Mouse (Mus musculus): Measurements from ENCODE around the gene Cdc14a. TPM values are rescaled to one million over a fixed set of nuclear protein-coding genes. Genes with fewer than 3 reads are reported as not detected.

Gene Cdc14a
- polyA plus RNA-seq, 1 experiment from 2014 or later: 4.0 TPM

GRCm38 (mm10) chr3:116242685-116243084 lies 181.1 kb downstream of the Cdc14a start:
- H3K27me3 ChIP-seq (ENCODE audit: control insufficient read depth, insufficient read depth, low read depth, low read length): no peaks in the 10 kb centered on the region
- ATAC-seq: no peak

GRCm38 (mm10) chr3:116237527-116237926 lies 186.3 kb downstream of the Cdc14a start:
- no peak overlapping the region for H3K9ac ChIP-seq (ENCODE audit: low read depth, low read length)
- H3K27me3 ChIP-seq (ENCODE audit: control insufficient read depth, insufficient read depth, low read depth, low read length): no peaks in the 10 kb centered on the region
- no peak overlapping the region for H3K4me2 ChIP-seq (ENCODE audit: low read length)
- H3K4me1 ChIP-seq (ENCODE audit: control insufficient read depth, insufficient read depth, low read length): no peaks in the 10 kb centered on the region
- no peak for ATAC-seq
- no peak overlapping the region for H3K27ac ChIP-seq (ENCODE audit: low read length)
- no peaks in the 10 kb centered on the region for H3K36me3 ChIP-seq (ENCODE audit: control insufficient read depth, insufficient read depth, low read length)
- H3K4me3 ChIP-seq (ENCODE audit: low read depth, low read length): no peak overlapping the region
- no peaks in the 10 kb centered on the region for H3K9me3 ChIP-seq (replicated peaks; ENCODE audit: control insufficient read depth, low read length, poor library complexity, severe bottlenecking)
- 92% methylated on average over 5 of the region's 5 CpGs for WGBS

More at GRCm38 (mm10) chr3:116242685-116243084, 181.1 kb downstream of the Cdc14a start:
- Histone ChIP-seq H3K9ac (ENCODE audit: low read depth, low read length) (no peak overlapping the region), H3K4me3 (ENCODE audit: low read depth, low read length) (no peak overlapping the region), H3K27ac (ENCODE audit: low read length) (no peak overlapping the region), H3K9me3 (replicated peaks; ENCODE audit: control insufficient read depth, low read length, poor library complexity, severe bottlenecking) (no peaks in the 10 kb centered on the region), H3K36me3 (ENCODE audit: control insufficient read depth, insufficient read depth, low read length) (no peaks in the 10 kb centered on the region), H3K4me2 (ENCODE audit: low read length) (no peak overlapping the region), H3K4me1 (ENCODE audit: control insufficient read depth, insufficient read depth, low read length) (no peaks in the 10 kb centered on the region)
- WGBS: 71% methylated on average over 9 of the region's 9 CpGs

GRCm38 (mm10) chr3:116236856-116237255 lies 187.0 kb downstream of the Cdc14a start:
- Histone ChIP-seq H3K27ac (ENCODE audit: low read length) (no peak overlapping the region), H3K4me2 (ENCODE audit: low read length) (no peak overlapping the region), H3K4me3 (ENCODE audit: low read depth, low read length) (no peak overlapping the region), H3K36me3 (ENCODE audit: control insufficient read depth, insufficient read depth, low read length) (no peaks in the 10 kb centered on the region), H3K27me3 (ENCODE audit: control insufficient read depth, insufficient read depth, low read depth, low read length) (no peaks in the 10 kb centered on the region), H3K9me3 (replicated peaks; ENCODE audit: control insufficient read depth, low read length, poor library complexity, severe bottlenecking) (no peaks in the 10 kb centered on the region), H3K4me1 (ENCODE audit: control insufficient read depth, insufficient read depth, low read length) (no peaks in the 10 kb centered on the region), H3K9ac (ENCODE audit: low read depth, low read length) (no peak overlapping the region)
- 81% methylated on average over 4 of the region's 4 CpGs for WGBS
- ATAC-seq: no peak

- H3K4me2 ChIP-seq (ENCODE audit: low read length): no peak overlapping the region
- no peaks in the 10 kb centered on the region for H3K9me3 ChIP-seq (replicated peaks; ENCODE audit: control insufficient read depth, low read length, poor library complexity, severe bottlenecking)
- no peaks in the 10 kb centered on the region for H3K27me3 ChIP-seq (ENCODE audit: control insufficient read depth, insufficient read depth, low read depth, low read length)
- no peak for ATAC-seq
- H3K27ac ChIP-seq (ENCODE audit: low read length): no peak overlapping the region
- WGBS: 91% methylated on average over 3 of the region's 3 CpGs
- no peaks in the 10 kb centered on the region for H3K36me3 ChIP-seq (ENCODE audit: control insufficient read depth, insufficient read depth, low read length)
- no peak overlapping the region for H3K9ac ChIP-seq (ENCODE audit: low read depth, low read length)
- no peak overlapping the region for H3K4me3 ChIP-seq (ENCODE audit: low read depth, low read length)
- H3K4me1 ChIP-seq (ENCODE audit: control insufficient read depth, insufficient read depth, low read length): no peaks in the 10 kb centered on the region; the same call in 1 of the 2 replicates
Observed at GRCm38 (mm10) chr3:116233515-116233914, 190.3 kb downstream of the Cdc14a start.

- no peak for ATAC-seq
- H3K4me2 ChIP-seq (ENCODE audit: low read length): no peak overlapping the region
- no peak overlapping the region for H3K27ac ChIP-seq (ENCODE audit: low read length)
- no peaks in the 10 kb centered on the region for H3K36me3 ChIP-seq (ENCODE audit: control insufficient read depth, insufficient read depth, low read length)
- H3K9me3 ChIP-seq (replicated peaks; ENCODE audit: control insufficient read depth, low read length, poor library complexity, severe bottlenecking): no peaks in the 10 kb centered on the region
- H3K9ac ChIP-seq (ENCODE audit: low read depth, low read length): no peak overlapping the region
- H3K4me3 ChIP-seq (ENCODE audit: low read depth, low read length): no peak overlapping the region
- 86% methylated on average over 5 of the region's 5 CpGs for WGBS
- H3K4me1 ChIP-seq (ENCODE audit: control insufficient read depth, insufficient read depth, low read length): peaks cover 2% of the 10 kb centered on the region; the same call in 1 of the 2 replicates
- H3K27me3 ChIP-seq (ENCODE audit: control insufficient read depth, insufficient read depth, low read depth, low read length): no peaks in the 10 kb centered on the region
Observed at GRCm38 (mm10) chr3:116232763-116233162, 191.1 kb downstream of the Cdc14a start.

- WGBS: 65% methylated on average over 4 of the region's 4 CpGs
- H3K9ac ChIP-seq (ENCODE audit: low read depth, low read length): no peak overlapping the region
- H3K4me2 ChIP-seq (ENCODE audit: low read length): no peak overlapping the region
- H3K27ac ChIP-seq (ENCODE audit: low read length): no peak overlapping the region
- H3K36me3 ChIP-seq (ENCODE audit: control insufficient read depth, insufficient read depth, low read length): no peaks in the 10 kb centered on the region
- H3K9me3 ChIP-seq (replicated peaks; ENCODE audit: control insufficient read depth, low read length, poor library complexity, severe bottlenecking): no peaks in the 10 kb centered on the region
- no peak overlapping the region for H3K4me3 ChIP-seq (ENCODE audit: low read depth, low read length)
- no peaks in the 10 kb centered on the region for H3K27me3 ChIP-seq (ENCODE audit: control insufficient read depth, insufficient read depth, low read depth, low read length)
- peaks cover 2% of the 10 kb centered on the region; the same call in 1 of the 2 replicates for H3K4me1 ChIP-seq (ENCODE audit: control insufficient read depth, insufficient read depth, low read length)
- peak; percentile 55; the same call in 1 of the 2 replicates for ATAC-seq
Observed at GRCm38 (mm10) chr3:116229336-116229735, 194.5 kb downstream of the Cdc14a start.

- H3K36me3 ChIP-seq (ENCODE audit: control insufficient read depth, insufficient read depth, low read length): no peaks in the 10 kb centered on the region
- no peak overlapping the region for H3K27ac ChIP-seq (ENCODE audit: low read length)
- H3K9me3 ChIP-seq (replicated peaks; ENCODE audit: control insufficient read depth, low read length, poor library complexity, severe bottlenecking): no peaks in the 10 kb centered on the region
- peaks cover 2% of the 10 kb centered on the region; the same call in 1 of the 2 replicates for H3K4me1 ChIP-seq (ENCODE audit: control insufficient read depth, insufficient read depth, low read length)
- no peak overlapping the region for H3K9ac ChIP-seq (ENCODE audit: low read depth, low read length)
- 35% methylated on average over 11 of the region's 11 CpGs for WGBS
- no peaks in the 10 kb centered on the region for H3K27me3 ChIP-seq (ENCODE audit: control insufficient read depth, insufficient read depth, low read depth, low read length)
- peak; percentile 55; the same call in 1 of the 2 replicates for ATAC-seq
- H3K4me3 ChIP-seq (ENCODE audit: low read depth, low read length): no peak overlapping the region
- H3K4me2 ChIP-seq (ENCODE audit: low read length): no peak overlapping the region
Observed at GRCm38 (mm10) chr3:116228360-116229245, 195.2 kb downstream of the Cdc14a start.

- H3K27ac ChIP-seq (ENCODE audit: low read length): no peak overlapping the region
- H3K9me3 ChIP-seq (replicated peaks; ENCODE audit: control insufficient read depth, low read length, poor library complexity, severe bottlenecking): no peaks in the 10 kb centered on the region
- H3K4me3 ChIP-seq (ENCODE audit: low read depth, low read length): no peak overlapping the region
- H3K4me1 ChIP-seq (ENCODE audit: control insufficient read depth, insufficient read depth, low read length): peaks cover 3% of the 10 kb centered on the region; the same call in 1 of the 2 replicates
- no peak overlapping the region for H3K4me2 ChIP-seq (ENCODE audit: low read length)
- H3K36me3 ChIP-seq (ENCODE audit: control insufficient read depth, insufficient read depth, low read length): no peaks in the 10 kb centered on the region
- ATAC-seq: no peak
- WGBS: 78% methylated on average over 5 of the region's 5 CpGs
- H3K9ac ChIP-seq (ENCODE audit: low read depth, low read length): no peak overlapping the region
- H3K27me3 ChIP-seq (ENCODE audit: control insufficient read depth, insufficient read depth, low read depth, low read length): no peaks in the 10 kb centered on the region
Observed at GRCm38 (mm10) chr3:116227383-116227782, 196.4 kb downstream of the Cdc14a start.

GRCm38 (mm10) chr3:116226915-116227314 lies 196.9 kb downstream of the Cdc14a start:
- H3K4me1 ChIP-seq (ENCODE audit: control insufficient read depth, insufficient read depth, low read length): peaks cover 4% of the 10 kb centered on the region; the same call in 1 of the 2 replicates
- H3K4me2 ChIP-seq (ENCODE audit: low read length): no peak overlapping the region
- no peaks in the 10 kb centered on the region for H3K27me3 ChIP-seq (ENCODE audit: control insufficient read depth, insufficient read depth, low read depth, low read length)
- no peaks in the 10 kb centered on the region for H3K9me3 ChIP-seq (replicated peaks; ENCODE audit: control insufficient read depth, low read length, poor library complexity, severe bottlenecking)
- H3K27ac ChIP-seq (ENCODE audit: low read length): no peak overlapping the region
- WGBS: 89% methylated on average over 6 of the region's 6 CpGs
- ATAC-seq: no peak
- no peak overlapping the region for H3K9ac ChIP-seq (ENCODE audit: low read depth, low read length)
- no peaks in the 10 kb centered on the region for H3K36me3 ChIP-seq (ENCODE audit: control insufficient read depth, insufficient read depth, low read length)
- H3K4me3 ChIP-seq (ENCODE audit: low read depth, low read length): no peak overlapping the region
